25 mouse cellular contexts compared by ENCODE assay signal in genomic region chr6:99976144-99976543, GRCm38 (mm10).
DNase-seq lines count a peak whose midpoint lies in the region; ATAC-seq and TF ChIP-seq lines count a peak whose summit lies in the region.
"Had no signal": no experiment of that assay in that cellular context is flagged by ENCODE, and none has a peak within 500 bp of the region (broad histone marks: within the 10 kb centered on the region; RNA-seq: fewer than 3 reads in every experiment).

No protein-coding gene starts in this region.

- H3K4me3 ChIP-seq in liver, adult 2 months (ENCODE audit: insufficient read depth, low read depth, low read length) = no peak overlapping the region
- no peak overlapping the region for H3K4me3 ChIP-seq in liver, embryonic 11.5 days (ENCODE audit: low read depth, low read length)
- no peak overlapping the region for H3K4me3 ChIP-seq in CH12.LX (replicated peaks in 1 of 3; ENCODE audit: low read depth in 2 of 3, low read length in 2 of 3, poor library complexity in 1 of 3)
- H3K4me3 ChIP-seq in forebrain, embryonic 10.5 days = no peak overlapping the region
- H3K4me3 ChIP-seq: embryonic facial prominence, embryonic 10.5 days; embryonic facial prominence, embryonic 13.5 days; erythroblast, embryonic 14.5 days; forebrain, embryonic 13.5 days; hindbrain, embryonic 12.5 days; hindbrain, embryonic 15.5 days had no signal

- TF ChIP-seq CTCF in liver, adult 2 months (IDR thresholded peaks at IDR 0.05; ENCODE audit: low read depth, low read length) = no peak
- no peak for TF ChIP-seq CTCF in CH12.LX (conservative IDR thresholded peaks at IDR 0.05 in 1 of 2, IDR thresholded peaks at IDR 0.05 in 1 of 2; ENCODE audit: low read depth in 2 of 2, low read length in 2 of 2)

- no peaks in the 10 kb centered on the region for H3K36me3 ChIP-seq in liver, adult 2 months (ENCODE audit: control insufficient read depth, insufficient read depth, low read length)
- H3K36me3 ChIP-seq in liver, embryonic 11.5 days (ENCODE audit: control insufficient read depth, insufficient read depth, low read length) = no peaks in the 10 kb centered on the region
- no peaks in the 10 kb centered on the region for H3K36me3 ChIP-seq in CH12.LX (replicated peaks in 1 of 2; ENCODE audit: control insufficient read depth in 1 of 2, insufficient read depth in 1 of 2, low read length in 1 of 2)
- H3K36me3 ChIP-seq in forebrain, embryonic 10.5 days (replicated peaks) = no peaks in the 10 kb centered on the region
- H3K36me3 ChIP-seq: embryonic facial prominence, embryonic 10.5 days; embryonic facial prominence, embryonic 13.5 days; hindbrain, embryonic 12.5 days; hindbrain, embryonic 15.5 days had no signal

- H3K9me3 ChIP-seq in liver, embryonic 11.5 days (ENCODE audit: control insufficient read depth, low read length) = no peaks in the 10 kb centered on the region
- no peaks in the 10 kb centered on the region for H3K9me3 ChIP-seq in CH12.LX (replicated peaks; ENCODE audit: low read length)
- H3K9me3 ChIP-seq in forebrain, embryonic 10.5 days = no peaks in the 10 kb centered on the region
- H3K9me3 ChIP-seq: embryonic facial prominence, embryonic 10.5 days; embryonic facial prominence, embryonic 13.5 days; forebrain, embryonic 13.5 days; hindbrain, embryonic 12.5 days; hindbrain, embryonic 15.5 days had no signal

- TF ChIP-seq EP300 in CH12.LX (IDR thresholded peaks at IDR 0.05; ENCODE audit: low read length) = no peak

- no peak for ATAC-seq in liver, embryonic 11.5 days (replicated peaks; ENCODE audit: low FRiP score)
- no peak for ATAC-seq in monocyte, adult 5-6 weeks (replicated peaks; ENCODE audit: insufficient number of reproducible peaks, low FRiP score, low TSS enrichment, poor library complexity, severe bottlenecking)
- ATAC-seq: forebrain, embryonic 13.5 days; forebrain, embryonic 16.5 days; intestine, postnatal 0 days; Patski had no signal

- DNase-seq in liver, adult 2 months (ENCODE audit: extremely low read depth, low read depth, low spot score) = peak; percentile 85
- DNase-seq in liver, embryonic 11.5 days (ENCODE audit: low spot score) = no peak
- DNase-seq in 3T3-L1 (ENCODE audit: low read depth, low spot score) (peak; percentile 85), CH12.LX (ENCODE audit: extremely low read depth) (peak; percentile 24), NIH3T3 (ENCODE audit: low read depth) (peak; percentile 57)
- DNase-seq in forebrain, embryonic 10.5 days (ENCODE audit: extremely low spot score, low spot score) = no peak
- no peak for DNase-seq in heart, adult 18-20 months
- DNase-seq: adrenal gland, postnatal 10 days; adrenal gland, postnatal 36 days; cerebellum, adult 11 months; cerebellum, adult 9-11 months; embryo, embryonic 11 days; gastrocnemius, postnatal 10 days; gastrocnemius, postnatal 36 days had no signal

- peaks cover 13% of the 10 kb centered on the region for H3K4me1 ChIP-seq in liver, adult 2 months (ENCODE audit: control insufficient read depth, insufficient read depth, low read length)
- H3K4me1 ChIP-seq in liver, embryonic 11.5 days (replicated peaks; ENCODE audit: control insufficient read depth, insufficient read depth, low read length) = no peaks in the 10 kb centered on the region
- peaks cover 0 to 28% of the 10 kb centered on the region in 2 experiments; a peak in 2 of 4 replicates for H3K4me1 ChIP-seq in CH12.LX (ENCODE audit: control insufficient read depth in 1 of 2, insufficient read depth in 2 of 2)
- peaks cover 33% of the 10 kb centered on the region for H3K4me1 ChIP-seq in forebrain, embryonic 10.5 days

- H3K9ac ChIP-seq in liver, adult 2 months (ENCODE audit: low read depth, low read length) = no peak overlapping the region
- no peak overlapping the region for H3K9ac ChIP-seq in liver, embryonic 11.5 days (ENCODE audit: low read depth, low read length)
- H3K9ac ChIP-seq in CH12.LX (ENCODE audit: insufficient read depth, low read depth) = no peak overlapping the region
- H3K9ac ChIP-seq: embryonic facial prominence, embryonic 13.5 days; forebrain, embryonic 13.5 days; hindbrain, embryonic 12.5 days; hindbrain, embryonic 15.5 days had no signal

- in situ Hi-C loops in CH12.LX (cut with MboI; ENCODE audit: low pct_ligation_motif_present, low pct_unique_long_range_greater_than_20kb, low sequenced_read_pairs) = no loop called here

- no peak for TF ChIP-seq POLR2A in liver, adult 2 months (IDR thresholded peaks at IDR 0.05; ENCODE audit: extremely low read depth, insufficient read depth, low read length)
- no peak for TF ChIP-seq POLR2A in CH12.LX (IDR thresholded peaks at IDR 0.05; ENCODE audit: low read depth, low read length)

- 17% methylated on average over 5 of the region's 5 CpGs for WGBS in liver, adult 2 months
- WGBS in liver, embryonic 11.5 days = 64% methylated on average over 5 of the region's 5 CpGs
- 84% methylated on average over 5 of the region's 5 CpGs for WGBS in forebrain, embryonic 10.5 days

- H3K27ac ChIP-seq in liver, adult 2 months (replicated peaks; ENCODE audit: insufficient read depth, low read depth, low read length) = no peak overlapping the region
- H3K27ac ChIP-seq in liver, embryonic 11.5 days (ENCODE audit: low read depth, low read length) = no peak overlapping the region
- no peak overlapping the region for H3K27ac ChIP-seq in CH12.LX (ENCODE audit: insufficient read depth, low read depth)
- H3K27ac ChIP-seq in forebrain, embryonic 10.5 days = no peak overlapping the region
- H3K27ac ChIP-seq: embryonic facial prominence, embryonic 10.5 days; embryonic facial prominence, embryonic 13.5 days; forebrain, embryonic 13.5 days; hindbrain, embryonic 12.5 days; hindbrain, embryonic 15.5 days had no signal

- H3K27me3 ChIP-seq in liver, adult 2 months (ENCODE audit: control insufficient read depth, insufficient read depth, low read length) = no peaks in the 10 kb centered on the region
- peaks cover 7% of the 10 kb centered on the region; the same call in 1 of the 2 replicates for H3K27me3 ChIP-seq in liver, embryonic 11.5 days (replicated peaks; ENCODE audit: control insufficient read depth, insufficient read depth, low read length)
- H3K27me3 ChIP-seq in CH12.LX (replicated peaks) = no peaks in the 10 kb centered on the region
- peaks cover 62% of the 10 kb centered on the region for H3K27me3 ChIP-seq in forebrain, embryonic 10.5 days (ENCODE audit: poor library complexity, severe bottlenecking)

- no peak overlapping the region for H3K4me2 ChIP-seq in liver, embryonic 11.5 days
- no peak overlapping the region for H3K4me2 ChIP-seq in CH12.LX (ENCODE audit: insufficient read depth, low read depth, poor library complexity, severe bottlenecking)
- H3K4me2 ChIP-seq: embryonic facial prominence, embryonic 13.5 days; forebrain, embryonic 13.5 days; heart, embryonic 11.5 days; hindbrain, embryonic 12.5 days; hindbrain, embryonic 15.5 days had no signal

- dilution Hi-C loops in CH12.LX (cut with MboI; ENCODE audit: extremely low pct_ligation_motif_present, extremely low pct_unique_long_range_greater_than_20kb, low sequenced_read_pairs) = no loop called here

- TF ChIP-seq RAD21 in CH12.LX (IDR thresholded peaks at IDR 0.05; ENCODE audit: low read depth, low read length) = no peak

- H3K79me2 ChIP-seq in liver, adult 2 months (ENCODE audit: control insufficient read depth, insufficient read depth, low read length) = no peaks in the 10 kb centered on the region
- no peaks in the 10 kb centered on the region for H3K79me2 ChIP-seq in CH12.LX (replicated peaks; ENCODE audit: control insufficient read depth, extremely low read depth, insufficient read depth, poor library complexity, severe bottlenecking)

TF ChIP-seq in CH12.LX, 34 proteins besides CTCF, POLR2A, EP300 and RAD21:
- TF ChIP-seq PAX5 (IDR thresholded peaks at IDR 0.05; ENCODE audit: low read length) (no peak), ZNF384 (IDR thresholded peaks at IDR 0.05; ENCODE audit: low read depth, low read length) (no peak), POLR2AphosphoS2 (IDR thresholded peaks at IDR 0.05; ENCODE audit: low read depth, low read length) (no peak), MAFK (IDR thresholded peaks at IDR 0.05; ENCODE audit: insufficient replicate concordance, low read length) (0 out of 2 replicates have a peak, but pooled peaks have one; percentile 52)

Comparison
In these comparisons a context has a peak if more than half of its experiments do, and no peak if none do; other contexts are left out.
1. DNase-seq: peak in liver, adult 2 months (single experiment), 3T3-L1 (single experiment), CH12.LX (single experiment) and NIH3T3 (single experiment); none in liver, embryonic 11.5 days (single experiment), forebrain, embryonic 10.5 days (single experiment) and heart, adult 18-20 months (0 of 2).